In the genomic region with DNA sequence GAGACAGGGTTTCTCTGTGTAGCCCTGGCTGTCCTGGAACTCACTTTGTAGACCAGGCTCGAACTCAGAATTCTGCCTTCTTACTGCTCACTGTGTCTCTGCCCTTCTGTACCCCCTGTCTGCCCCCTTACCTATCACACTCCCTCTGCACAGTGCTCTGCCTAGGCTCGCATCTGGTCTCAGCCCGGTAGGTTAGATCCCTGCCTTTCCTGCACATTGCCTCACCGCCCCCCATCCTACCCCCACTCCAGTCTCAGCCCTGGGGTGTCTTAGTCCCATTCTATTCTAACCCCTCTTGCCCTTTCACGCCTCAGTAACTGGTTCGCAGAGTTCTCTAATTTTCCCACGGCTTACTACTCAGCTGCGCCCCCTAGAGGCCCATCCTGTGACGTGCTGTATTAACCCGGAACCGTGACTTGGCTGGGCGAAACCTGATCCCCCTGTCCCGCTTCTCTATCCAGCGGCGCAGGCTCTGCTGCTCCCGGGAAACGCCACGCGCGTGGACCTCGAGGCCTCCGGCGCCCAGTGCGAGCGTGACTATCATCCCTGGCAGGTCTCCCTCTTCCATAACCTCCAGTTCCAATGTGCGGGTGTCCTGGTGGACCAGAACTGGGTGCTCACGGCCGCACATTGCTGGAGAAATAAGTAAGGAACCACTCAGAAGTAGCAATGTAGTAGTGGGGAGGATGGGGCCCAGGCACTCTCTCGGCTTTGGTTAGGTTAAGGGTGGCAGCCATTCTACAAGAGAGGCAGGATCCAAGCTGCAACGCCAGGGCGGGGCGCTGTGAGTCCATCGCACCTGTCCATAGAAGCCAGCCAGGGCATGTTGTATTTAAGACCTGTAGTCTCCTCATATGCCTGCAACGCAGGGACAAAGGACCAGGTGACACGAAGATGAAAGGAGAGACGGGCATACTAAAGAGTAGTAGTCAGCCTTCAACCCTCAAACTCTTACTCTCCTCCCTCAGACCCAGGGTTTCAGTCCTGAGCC, we compare ENCODE assay signal across 8 mouse cellular contexts. TPM values are rescaled to one million over a fixed set of nuclear protein-coding genes. Genes with fewer than 3 reads are reported as not detected.
A peak's percentile ranks its signal among the peaks of the same experiment; 100 is the strongest.
DNase-seq lines count a peak whose midpoint lies in the region; ATAC-seq lines count a peak whose summit lies in the region.

No protein-coding gene starts in this region.

- ATAC-seq in erythroblast, adult 5-6 weeks (replicated peaks; ENCODE audit: low FRiP score, poor library complexity, severe bottlenecking), result no peak

- WGBS in midbrain, embryonic 10.5 days, result 6% methylated on average over 36 of the region's 36 CpGs

- H3K4me3 ChIP-seq in midbrain, embryonic 10.5 days, result peak overlapping the region; percentile 51

- H3K27ac ChIP-seq in midbrain, embryonic 10.5 days (replicated peaks), result peak overlapping the region; percentile 77

- no peaks in the 10 kb centered on the region for H3K9me3 ChIP-seq in midbrain, embryonic 10.5 days (replicated peaks)

- intact Hi-C loops in left cerebral cortex, postnatal 36 days (cut with DNase I), result loop anchor here (5.0 to 10.0 kb wide), 2 partner anchors 92 to 105 kb away; no protein-coding TSS in a partner anchor

- H3K4me1 ChIP-seq in midbrain, embryonic 10.5 days, result peaks cover 9% of the 10 kb centered on the region

- peaks cover 30% of the 10 kb centered on the region for H3K27me3 ChIP-seq in midbrain, embryonic 10.5 days (ENCODE audit: low read depth, poor library complexity, severe bottlenecking)

- H3K36me3 ChIP-seq in midbrain, embryonic 10.5 days, result no peaks in the 10 kb centered on the region

- peak; percentile 68 for DNase-seq in WW6 (ENCODE audit: low read depth, low spot score)
- DNase-seq in cerebellum, postnatal 25 days, result peak; percentile 43 to 69
- DNase-seq in gastrocnemius, postnatal 10 days, result peak; percentile 84
- peak; percentile 62 for DNase-seq in hindlimb bud, embryonic 11.5 days (ENCODE audit: extremely low spot score, low read depth, low spot score)
- DNase-seq in left cerebral cortex, postnatal 36 days (ENCODE audit: low spot score in 2 of 2), result peak; percentile 31 to 45
- DNase-seq in midbrain, embryonic 10.5 days (ENCODE audit: low spot score), result peak; percentile 89
- peak; percentile 14 for DNase-seq in skeletal muscle tissue, adult 2 months (ENCODE audit: low read depth, low spot score)

RNA-seq across cellular contexts. Expression of gene Klk10, which starts 1.7 kb away (rescaled TPM):
- under 1 TPM; 0.28 to 0.32 TPM for total RNA-seq in gastrocnemius, postnatal 10 days (2021)
- not detected for total RNA-seq in left cerebral cortex, postnatal 36 days (2021)
- 0.19 and 0.36 TPM in 2 replicates for polyA plus RNA-seq in midbrain, embryonic 10.5 days (2016; fragmentation: Nextera tagmentation; extraction: Ambion mirVana)
- total RNA-seq in erythroblast, adult 5-6 weeks (2015; ENCODE audit: low replicate concordance), result not detected in 2 replicates
- not detected in 2 replicates for total RNA-seq in erythroblast, adult 5-6 weeks (2017; ENCODE audit: low replicate concordance)

RNA-seq across cellular contexts. Expression of gene Klk11, which starts 8.2 kb away (rescaled TPM):
- not detected for total RNA-seq in gastrocnemius, postnatal 10 days (2021)
- not detected for total RNA-seq in left cerebral cortex, postnatal 36 days (2021)
- polyA plus RNA-seq in midbrain, embryonic 10.5 days (2016; fragmentation: Nextera tagmentation; extraction: Ambion mirVana), result not detected in 2 replicates
- not detected in 2 replicates for total RNA-seq in erythroblast, adult 5-6 weeks (2015; ENCODE audit: low replicate concordance)
- not detected in 2 replicates for total RNA-seq in erythroblast, adult 5-6 weeks (2017; ENCODE audit: low replicate concordance)

RNA-seq across cellular contexts. Expression of gene Klk9, which starts 9.1 kb away (rescaled TPM):
- total RNA-seq in gastrocnemius, postnatal 10 days (2021), result not detected
- not detected for total RNA-seq in left cerebral cortex, postnatal 36 days (2021)
- polyA plus RNA-seq in midbrain, embryonic 10.5 days (2016; fragmentation: Nextera tagmentation; extraction: Ambion mirVana), result not detected in 2 replicates
- total RNA-seq in erythroblast, adult 5-6 weeks (2015; ENCODE audit: low replicate concordance), result not detected in 2 replicates
- not detected in 2 replicates for total RNA-seq in erythroblast, adult 5-6 weeks (2017; ENCODE audit: low replicate concordance)

RNA-seq across cellular contexts. Expression of gene Klk12, which starts 13.9 kb away (rescaled TPM):
- total RNA-seq in gastrocnemius, postnatal 10 days (2021), result not detected
- not detected for total RNA-seq in left cerebral cortex, postnatal 36 days (2021)
- polyA plus RNA-seq in midbrain, embryonic 10.5 days (2016; fragmentation: Nextera tagmentation; extraction: Ambion mirVana), result not detected in 2 replicates
- not detected in 2 replicates for total RNA-seq in erythroblast, adult 5-6 weeks (2015; ENCODE audit: low replicate concordance)
- total RNA-seq in erythroblast, adult 5-6 weeks (2017; ENCODE audit: low replicate concordance), result not detected in 2 replicates

RNA-seq across cellular contexts. Expression of gene Klk8, which starts 14.8 kb away (rescaled TPM):
- total RNA-seq in gastrocnemius, postnatal 10 days (2021), result 1 to 10 TPM; 2.0 to 2.2 TPM
- 1 to 10 TPM; 1.3 to 3.6 TPM for total RNA-seq in left cerebral cortex, postnatal 36 days (2021)
- 9.5 and 10.0 TPM in 2 replicates for polyA plus RNA-seq in midbrain, embryonic 10.5 days (2016; fragmentation: Nextera tagmentation; extraction: Ambion mirVana)
- total RNA-seq in erythroblast, adult 5-6 weeks (2015; ENCODE audit: low replicate concordance), result 6.1 TPM in 1 of 2 replicates, not detected in the other
- total RNA-seq in erythroblast, adult 5-6 weeks (2017; ENCODE audit: low replicate concordance), result 0.56 and 8.3 TPM in 2 replicates

Comparison
In these comparisons a context has a peak if more than half of its experiments do, and no peak if none do; other contexts are left out.
1. DNase-seq: peak in every context shown above with its lines; median percentile 89 in midbrain, embryonic 10.5 days; 84 in gastrocnemius, postnatal 10 days; 68 in WW6; 62 in hindlimb bud, embryonic 11.5 days; 56 in cerebellum, postnatal 25 days; 38 in left cerebral cortex, postnatal 36 days; 14 in skeletal muscle tissue, adult 2 months.